Mouse (Mus musculus): ENCODE data around the gene Pthlh. TPM values are rescaled to one million over a fixed set of nuclear protein-coding genes. Genes with fewer than 3 reads are reported as not detected.
"Not testable (repeated sequence)": the region's sequence is repeated elsewhere in the genome, so short reads cannot be mapped to it uniquely, and the experiment has no call there.

The Pthlh gene
- polyA plus RNA-seq (2016; fragmentation: Nextera tagmentation; extraction: Ambion mirVana) = 2.8 and 3.4 TPM in 2 replicates

- Histone ChIP-seq H3K36me3 (replicated peaks) (no peaks in the 10 kb centered on the region), H3K27me3 (peaks cover 68% of the 10 kb centered on the region), H3K4me2 (peak within 1 kb of the TSS; percentile 94), H3K9ac (peak within 1 kb of the TSS; percentile 53), H3K27ac (no peak within 1 kb of the TSS), H3K9me3 (no peaks in the 10 kb centered on the region), H3K4me1 (peaks cover 16% of the 10 kb centered on the region), H3K4me3 (replicated peaks) (peak within 1 kb of the TSS; percentile 54)
- WGBS = under 1% methylated on average over 61 of the region's 68 CpGs
- ATAC-seq (ENCODE audit: low FRiP score) = peak; percentile 79
Observed at GRCm38 (mm10) chr6:147263587-147264565, at the start of gene Pthlh. TSS of gene Pthlh (minus strand) at chr6:147264183.

- Histone ChIP-seq H3K9ac (no peak overlapping the region), H3K9me3 (no peaks in the 10 kb centered on the region), H3K4me2 (no peak overlapping the region), H3K27ac (no peak overlapping the region), H3K36me3 (replicated peaks) (no peaks in the 10 kb centered on the region), H3K4me1 (no peaks in the 10 kb centered on the region), H3K4me3 (replicated peaks) (no peak overlapping the region), H3K27me3 (no peaks in the 10 kb centered on the region)
- ATAC-seq (ENCODE audit: low FRiP score) = no peak
Observed at GRCm38 (mm10) chr6:147313331-147313730, 49.3 kb upstream of the Pthlh start.

- H3K9ac ChIP-seq = no peak overlapping the region
- no peak overlapping the region for H3K4me2 ChIP-seq
- 78% methylated on average over 7 of the region's 7 CpGs for WGBS
- H3K27ac ChIP-seq = no peak overlapping the region
- no peaks in the 10 kb centered on the region for H3K4me1 ChIP-seq
- no peaks in the 10 kb centered on the region for H3K36me3 ChIP-seq (replicated peaks)
- H3K27me3 ChIP-seq = no peaks in the 10 kb centered on the region
- no peaks in the 10 kb centered on the region for H3K9me3 ChIP-seq
- ATAC-seq (ENCODE audit: low FRiP score) = no peak
- no peak overlapping the region for H3K4me3 ChIP-seq (replicated peaks)
Observed at GRCm38 (mm10) chr6:147310435-147310978, 46.5 kb upstream of the Pthlh start.

- H3K36me3 ChIP-seq (replicated peaks) = no peaks in the 10 kb centered on the region
- H3K9me3 ChIP-seq = no peaks in the 10 kb centered on the region
- H3K4me2 ChIP-seq = no peak overlapping the region
- H3K27me3 ChIP-seq = no peaks in the 10 kb centered on the region
- H3K9ac ChIP-seq = no peak overlapping the region
- no peak overlapping the region for H3K27ac ChIP-seq
- no peak for ATAC-seq (ENCODE audit: low FRiP score)
- 87% methylated on average over 4 of the region's 4 CpGs for WGBS
- H3K4me3 ChIP-seq (replicated peaks) = no peak overlapping the region
- no peaks in the 10 kb centered on the region for H3K4me1 ChIP-seq
Observed at GRCm38 (mm10) chr6:147310035-147310434, 46.1 kb upstream of the Pthlh start.

GRCm38 (mm10) chr6:147304236-147304635 is 40.3 kb upstream of the Pthlh start:
- H3K9me3 ChIP-seq; H3K4me1 ChIP-seq; H3K4me3 ChIP-seq (replicated peaks); H3K4me2 ChIP-seq; H3K27ac ChIP-seq; ATAC-seq (ENCODE audit: low FRiP score); H3K36me3 ChIP-seq (replicated peaks); H3K27me3 ChIP-seq; H3K9ac ChIP-seq: not testable (repeated sequence)
- 75% methylated on average over 6 of the region's 9 CpGs for WGBS

- Histone ChIP-seq H3K9ac (no peak overlapping the region), H3K4me1 (no peaks in the 10 kb centered on the region), H3K27ac (no peak overlapping the region), H3K27me3 (no peaks in the 10 kb centered on the region), H3K36me3 (replicated peaks) (no peaks in the 10 kb centered on the region), H3K4me2 (no peak overlapping the region), H3K4me3 (replicated peaks) (no peak overlapping the region), H3K9me3 (no peaks in the 10 kb centered on the region)
- ATAC-seq (ENCODE audit: low FRiP score) = no peak
- WGBS = 86% methylated on average over 5 of the region's 5 CpGs
Observed at GRCm38 (mm10) chr6:147299607-147300006, 35.6 kb upstream of the Pthlh start.

GRCm38 (mm10) chr6:147279309-147279708 is 15.3 kb upstream of the Pthlh start:
- no peak overlapping the region for H3K4me3 ChIP-seq (replicated peaks)
- no peak for ATAC-seq (ENCODE audit: low FRiP score)

GRCm38 (mm10) chr6:147268143-147268790 is 4.3 kb upstream of the Pthlh start:
- Histone ChIP-seq H3K4me1 (peaks cover 10% of the 10 kb centered on the region), H3K4me3 (replicated peaks) (no peak overlapping the region), H3K27ac (no peak overlapping the region), H3K36me3 (replicated peaks) (no peaks in the 10 kb centered on the region), H3K27me3 (peaks cover 58% of the 10 kb centered on the region), H3K4me2 (0 out of 2 replicates have a peak overlapping the region, but pooled peaks have one; percentile 23), H3K9me3 (no peaks in the 10 kb centered on the region), H3K9ac (no peak overlapping the region)
- ATAC-seq (ENCODE audit: low FRiP score) = no peak
- WGBS = 5% methylated on average over 19 of the region's 19 CpGs

More at GRCm38 (mm10) chr6:147279309-147279708, 15.3 kb upstream of the Pthlh start:
- H3K9ac ChIP-seq = no peak overlapping the region
- 57% methylated on average over 5 of the region's 5 CpGs for WGBS
- H3K36me3 ChIP-seq (replicated peaks) = no peaks in the 10 kb centered on the region
- H3K27ac ChIP-seq = no peak overlapping the region
- H3K27me3 ChIP-seq = no peaks in the 10 kb centered on the region
- peaks cover 7% of the 10 kb centered on the region; the same call in 1 of the 2 replicates for H3K9me3 ChIP-seq
- peaks cover 6% of the 10 kb centered on the region; the same call in 1 of the 2 replicates for H3K4me1 ChIP-seq
- H3K4me2 ChIP-seq = no peak overlapping the region

GRCm38 (mm10) chr6:147266466-147266865 is 2.5 kb upstream of the Pthlh start:
- Histone ChIP-seq H3K36me3 (replicated peaks) (no peaks in the 10 kb centered on the region), H3K9ac (no peak overlapping the region), H3K9me3 (no peaks in the 10 kb centered on the region), H3K4me3 (replicated peaks) (no peak overlapping the region), H3K27ac (no peak overlapping the region), H3K4me1 (peaks cover 16% of the 10 kb centered on the region), H3K4me2 (no peak overlapping the region), H3K27me3 (peaks cover 73% of the 10 kb centered on the region)
- WGBS = 82% methylated on average over 6 of the region's 6 CpGs
- ATAC-seq (ENCODE audit: low FRiP score) = no peak

- Histone ChIP-seq H3K9me3 (no peaks in the 10 kb centered on the region), H3K4me1 (peaks cover 16% of the 10 kb centered on the region), H3K4me2 (peak overlapping the region; percentile 94), H3K9ac (peak overlapping the region; percentile 53), H3K27me3 (peaks cover 61% of the 10 kb centered on the region), H3K27ac (no peak overlapping the region), H3K4me3 (replicated peaks) (peak overlapping the region; percentile 54), H3K36me3 (replicated peaks) (no peaks in the 10 kb centered on the region)
- WGBS = under 1% methylated on average over 21 of the region's 21 CpGs
- peak; percentile 47; the same call in 1 of the 2 replicates for ATAC-seq (ENCODE audit: low FRiP score)
Observed at GRCm38 (mm10) chr6:147263178-147263577, 805 bp downstream of the Pthlh start.

- peak; percentile 21; the same call in 1 of the 2 replicates for ATAC-seq (ENCODE audit: low FRiP score)
- H3K36me3 ChIP-seq (replicated peaks) = no peaks in the 10 kb centered on the region
- no peak overlapping the region for H3K9ac ChIP-seq
- peaks cover 45% of the 10 kb centered on the region for H3K27me3 ChIP-seq
- no peak overlapping the region for H3K4me3 ChIP-seq (replicated peaks)
- peaks cover 16% of the 10 kb centered on the region for H3K4me1 ChIP-seq
- H3K27ac ChIP-seq = no peak overlapping the region
- H3K4me2 ChIP-seq = peak overlapping the region; percentile 94
- WGBS = 17% methylated on average over 3 of the region's 3 CpGs
- no peaks in the 10 kb centered on the region for H3K9me3 ChIP-seq
Observed at GRCm38 (mm10) chr6:147261616-147262015, 2.4 kb downstream of the Pthlh start.

- WGBS = 78% methylated on average over 3 of the region's 3 CpGs
Observed at GRCm38 (mm10) chr6:147260766-147261165, 3.2 kb downstream of the Pthlh start.

More at GRCm38 (mm10) chr6:147260766-147261165, 3.2 kb downstream of the Pthlh start:
- H3K27ac ChIP-seq = no peak overlapping the region
- H3K27me3 ChIP-seq = peaks cover 37% of the 10 kb centered on the region
- ATAC-seq (ENCODE audit: low FRiP score) = no peak
- H3K36me3 ChIP-seq (replicated peaks) = no peaks in the 10 kb centered on the region
- H3K9me3 ChIP-seq = no peaks in the 10 kb centered on the region
- H3K4me2 ChIP-seq = no peak overlapping the region
- H3K9ac ChIP-seq = no peak overlapping the region
- peaks cover 16% of the 10 kb centered on the region for H3K4me1 ChIP-seq
- no peak overlapping the region for H3K4me3 ChIP-seq (replicated peaks)

Data from forebrain, embryonic 12.5 days (tissue).